8 mouse cellular contexts compared by ENCODE assay signal in the genomic region with DNA sequence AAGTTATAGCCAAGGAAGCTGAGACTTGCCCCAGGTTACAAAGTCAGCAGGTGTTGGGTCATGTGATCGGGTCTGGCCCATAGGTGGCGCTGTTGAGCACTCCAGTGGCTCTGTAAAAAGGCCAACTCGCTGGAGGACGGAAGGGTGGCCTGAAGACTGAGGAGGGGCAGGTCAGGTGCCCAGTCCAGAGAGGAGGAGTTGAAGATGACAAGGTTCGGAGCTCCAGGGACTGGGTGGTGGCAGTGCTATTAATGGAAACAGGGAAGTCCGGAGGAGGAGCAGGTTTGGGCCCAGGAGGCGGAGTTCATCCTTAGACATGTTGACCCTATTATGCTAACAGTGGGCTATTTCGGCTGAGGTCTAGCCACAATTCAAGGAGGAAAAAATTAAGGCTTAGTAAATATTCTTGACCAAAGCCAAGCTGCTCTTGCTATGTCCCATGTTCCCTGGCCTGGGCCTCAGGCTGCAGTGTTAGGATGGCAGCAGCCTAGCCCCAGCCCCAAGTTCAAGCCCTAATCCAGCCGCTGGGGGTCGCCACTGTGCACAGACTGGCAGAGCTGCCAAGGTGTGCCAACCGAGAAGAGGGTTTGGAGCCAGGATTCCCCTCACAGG.
DNase-seq lines count a peak whose midpoint lies in the region; ATAC-seq lines count a peak whose summit lies in the region.

No protein-coding gene starts in this region.

- WGBS in embryonic facial prominence, embryonic 11.5 days: 18% methylated on average over 11 of the region's 11 CpGs
- 21% methylated on average over 11 of the region's 11 CpGs for WGBS in limb, embryonic 13.5 days
- WGBS in midbrain, embryonic 14.5 days: 17% methylated on average over 11 of the region's 11 CpGs

- H3K27ac ChIP-seq in embryonic facial prominence, embryonic 11.5 days (replicated peaks; ENCODE audit: low read depth, low read length): no peak overlapping the region
- H3K27ac ChIP-seq in limb, embryonic 13.5 days: no peak overlapping the region
- H3K27ac ChIP-seq in midbrain, embryonic 14.5 days (replicated peaks; ENCODE audit: low read depth, low read length): no peak overlapping the region

- no peak overlapping the region for H3K4me2 ChIP-seq in embryonic facial prominence, embryonic 11.5 days (ENCODE audit: low read depth, low read length)
- peak overlapping the region; percentile 31 for H3K4me2 ChIP-seq in limb, embryonic 13.5 days (replicated peaks)
- H3K4me2 ChIP-seq in midbrain, embryonic 14.5 days (ENCODE audit: low read length): peak overlapping the region; percentile 24

- no peaks in the 10 kb centered on the region for H3K9me3 ChIP-seq in embryonic facial prominence, embryonic 11.5 days (replicated peaks; ENCODE audit: control insufficient read depth, low read length)
- H3K9me3 ChIP-seq in limb, embryonic 13.5 days: no peaks in the 10 kb centered on the region
- no peaks in the 10 kb centered on the region for H3K9me3 ChIP-seq in midbrain, embryonic 14.5 days (ENCODE audit: control insufficient read depth, low read length)

- H3K36me3 ChIP-seq in embryonic facial prominence, embryonic 11.5 days (replicated peaks; ENCODE audit: control insufficient read depth, insufficient read depth, low read depth, low read length): no peaks in the 10 kb centered on the region
- H3K36me3 ChIP-seq in limb, embryonic 13.5 days: no peaks in the 10 kb centered on the region
- no peaks in the 10 kb centered on the region for H3K36me3 ChIP-seq in midbrain, embryonic 14.5 days (ENCODE audit: control insufficient read depth, insufficient read depth, low read length)

- peaks cover 5% of the 10 kb centered on the region for H3K4me1 ChIP-seq in embryonic facial prominence, embryonic 11.5 days (ENCODE audit: control insufficient read depth, insufficient read depth, low read length)
- H3K4me1 ChIP-seq in limb, embryonic 13.5 days: peaks cover 51% of the 10 kb centered on the region
- H3K4me1 ChIP-seq in midbrain, embryonic 14.5 days (ENCODE audit: control insufficient read depth, insufficient read depth, low read length): 0 out of 2 replicates have a peak, but pooled peaks cover 5% of the 10 kb centered on the region

- peak; percentile 85 for DNase-seq in 3T3-L1 (ENCODE audit: low read depth, low spot score)
- DNase-seq in adrenal gland, postnatal 25 days: peak; percentile 92
- DNase-seq in embryonic facial prominence, embryonic 11.5 days (ENCODE audit: low spot score): peak; percentile 88
- peak; percentile 89 to 92 for DNase-seq in heart, adult 9 months (ENCODE audit: low spot score in 2 of 2)
- DNase-seq in kidney, adult 8-10 months: peak; percentile 96 to 98
- peak; percentile 87 for DNase-seq in midbrain, embryonic 14.5 days
- DNase-seq in spleen, adult 12 weeks (ENCODE audit: low spot score): peak; percentile 75

- no peaks in the 10 kb centered on the region for H3K27me3 ChIP-seq in embryonic facial prominence, embryonic 11.5 days (ENCODE audit: control insufficient read depth, insufficient read depth, low read length)
- H3K27me3 ChIP-seq in limb, embryonic 13.5 days: no peaks in the 10 kb centered on the region
- no peaks in the 10 kb centered on the region for H3K27me3 ChIP-seq in midbrain, embryonic 14.5 days (ENCODE audit: control insufficient read depth, insufficient read depth, low read length)

- ATAC-seq in embryonic facial prominence, embryonic 11.5 days (replicated peaks; ENCODE audit: insufficient number of reproducible peaks, low FRiP score, low TSS enrichment, low read depth): no peak; the same call in 1 of the 2 replicates
- 0 out of 2 replicates have a peak, but pooled peaks have one; percentile 16 for ATAC-seq in limb, embryonic 13.5 days (ENCODE audit: low FRiP score, low read depth)
- peak; percentile 62; the same call in 1 of the 2 replicates for ATAC-seq in midbrain, embryonic 14.5 days (ENCODE audit: low FRiP score, low TSS enrichment)

- H3K9ac ChIP-seq in embryonic facial prominence, embryonic 11.5 days (replicated peaks; ENCODE audit: low read length): no peak overlapping the region
- H3K9ac ChIP-seq in limb, embryonic 13.5 days: no peak overlapping the region
- no peak overlapping the region for H3K9ac ChIP-seq in midbrain, embryonic 14.5 days (replicated peaks; ENCODE audit: low read length)

- no peak overlapping the region for H3K4me3 ChIP-seq in embryonic facial prominence, embryonic 11.5 days (ENCODE audit: low read depth, low read length)
- no peak overlapping the region for H3K4me3 ChIP-seq in limb, embryonic 13.5 days
- H3K4me3 ChIP-seq in midbrain, embryonic 14.5 days (replicated peaks; ENCODE audit: low read depth, low read length): no peak overlapping the region
